Mouse (Mus musculus): ENCODE measurements around the gene Olfr1226. TPM values are rescaled to one million over a fixed set of nuclear protein-coding genes. Genes with fewer than 3 reads are reported as not detected.
"Not testable (repeated sequence)": the region's sequence is repeated elsewhere in the genome, so short reads cannot be mapped to it uniquely, and the experiment has no call there.

The Olfr1226 gene
- total RNA-seq (2021): not detected
- long read RNA-seq, experiment 1: 0 reads
- long read RNA-seq, experiment 2: 0 reads

GRCm38 (mm10) chr2:89199948-89200347 is at the start of gene Olfr1226:
Gene Olfr1226 (minus strand): TSS chr2:89200048.
- DNase-seq: no peak

- no peak for DNase-seq
Observed at GRCm38 (mm10) chr2:89196325-89196982, 3.4 kb downstream of the Olfr1226 start.

- DNase-seq: no peak
Observed at GRCm38 (mm10) chr2:89174569-89174968, 25.3 kb downstream of the Olfr1226 start, which contains the start of gene Olfr1225. Gene Olfr1225 (minus strand): TSS chr2:89174669.

GRCm38 (mm10) chr2:89164711-89165110 is 35.1 kb downstream of the Olfr1226 start:
- not testable (repeated sequence) for DNase-seq

GRCm38 (mm10) chr2:89163991-89164390 is 35.9 kb downstream of the Olfr1226 start, which contains the start of gene Olfr1224-ps1:
Gene Olfr1224-ps1 (minus strand): TSS chr2:89164091.
- DNase-seq: not testable (repeated sequence)

GRCm38 (mm10) chr2:89151460-89151859 is 48.4 kb downstream of the Olfr1226 start, which contains the start of gene Olfr1223:
Gene Olfr1223 (minus strand): TSS chr2:89151560.
- no peak for DNase-seq

Other genes with a start within 250 kb of the Olfr1226 start
- gene Olfr1212, start 246.1 kb downstream of the Olfr1226 start, total RNA-seq (2021): not detected
- not detected for gene Gm13762, start 219.8 kb downstream of the Olfr1226 start, total RNA-seq (2021)
- gene Olfr1214, start 207.4 kb downstream of the Olfr1226 start, total RNA-seq (2021): not detected
- gene Olfr1215, start 193.1 kb downstream of the Olfr1226 start, total RNA-seq (2021): not detected
- gene Olfr1216, start 181.7 kb downstream of the Olfr1226 start, total RNA-seq (2021): not detected
- gene Olfr1217, start 168.0 kb downstream of the Olfr1226 start, total RNA-seq (2021): not detected
- not detected for gene Olfr1218, start 138.9 kb downstream of the Olfr1226 start, total RNA-seq (2021)
- gene Olfr1219, start 116.5 kb downstream of the Olfr1226 start, total RNA-seq (2021): not detected
- gene Olfr1220, start 93.2 kb downstream of the Olfr1226 start, total RNA-seq (2021): not detected
- not detected for gene Olfr1221, start 82.8 kb downstream of the Olfr1226 start, total RNA-seq (2021)
- gene Olfr1222, start 67.0 kb downstream of the Olfr1226 start, total RNA-seq (2021): not detected
- not detected for gene Olfr1223, start 48.5 kb downstream of the Olfr1226 start, total RNA-seq (2021)
- gene Olfr1224-ps1, start 36.0 kb downstream of the Olfr1226 start, total RNA-seq (2021): not detected
- gene Olfr1225, start 25.4 kb downstream of the Olfr1226 start, total RNA-seq (2021): not detected
- gene Olfr1228, start 54.0 kb upstream of the Olfr1226 start, total RNA-seq (2021): not detected
- not detected for gene Olfr1229, start 88.0 kb upstream of the Olfr1226 start, total RNA-seq (2021)
- not detected for gene Olfr1230, start 97.2 kb upstream of the Olfr1226 start, total RNA-seq (2021)
- gene Olfr1231, start 107.0 kb upstream of the Olfr1226 start, total RNA-seq (2021): not detected
- not detected for gene Olfr1232, start 129.6 kb upstream of the Olfr1226 start, total RNA-seq (2021)
- not detected for gene Olfr1233, start 142.3 kb upstream of the Olfr1226 start, total RNA-seq (2021)
- not detected for gene Olfr1234, start 164.8 kb upstream of the Olfr1226 start, total RNA-seq (2021)
- not detected for gene Olfr1238, start 209.6 kb upstream of the Olfr1226 start, total RNA-seq (2021)
- not detected for gene Olfr1239, start 220.4 kb upstream of the Olfr1226 start, total RNA-seq (2021)
- not detected for gene Olfr1240, start 243.0 kb upstream of the Olfr1226 start, total RNA-seq (2021)